Mouse (Mus musculus): ENCODE data around the gene Atp6v0e.

The Atp6v0e gene

GRCm38 (mm10) chr17:26640286-26640740, 22.7 kb upstream of the Atp6v0e start:
- no peak for DNase-seq (ENCODE audit: low spot score in 2 of 2)

GRCm38 (mm10) chr17:26643456-26643855, 19.6 kb upstream of the Atp6v0e start:
- no peak for DNase-seq (ENCODE audit: low spot score in 2 of 2)

GRCm38 (mm10) chr17:26643993-26644392, 19.0 kb upstream of the Atp6v0e start:
- no peak for DNase-seq (ENCODE audit: low spot score in 2 of 2)

GRCm38 (mm10) chr17:26644509-26645410, 18.3 kb upstream of the Atp6v0e start:
- DNase-seq (ENCODE audit: low spot score in 2 of 2): no peak

- no peak for DNase-seq (ENCODE audit: low spot score in 2 of 2)
Observed at GRCm38 (mm10) chr17:26645411-26645854, 17.6 kb upstream of the Atp6v0e start.

- DNase-seq (ENCODE audit: low spot score in 2 of 2): no peak
Observed at GRCm38 (mm10) chr17:26647283-26647682, 15.7 kb upstream of the Atp6v0e start.

- DNase-seq (ENCODE audit: low spot score in 2 of 2): no peak
Observed at GRCm38 (mm10) chr17:26649565-26649964, 13.5 kb upstream of the Atp6v0e start.

- peak in 1 of 2 experiments; percentile 41 for DNase-seq (ENCODE audit: low spot score in 2 of 2)
Observed at GRCm38 (mm10) chr17:26650451-26651363, 12.3 kb upstream of the Atp6v0e start.

- no peak for DNase-seq (ENCODE audit: low spot score in 2 of 2)
Observed at GRCm38 (mm10) chr17:26658854-26659572, 4.0 kb upstream of the Atp6v0e start.

- DNase-seq (ENCODE audit: low spot score in 2 of 2): no peak
Observed at GRCm38 (mm10) chr17:26659573-26659915, 3.5 kb upstream of the Atp6v0e start.

- peak; percentile 82 to 84 for DNase-seq (ENCODE audit: low spot score in 2 of 2)
Observed at GRCm38 (mm10) chr17:26660192-26660912, 2.7 kb upstream of the Atp6v0e start.

GRCm38 (mm10) chr17:26662204-26662603, 827 bp upstream of the Atp6v0e start:
- DNase-seq (ENCODE audit: low spot score in 2 of 2): no peak

- DNase-seq (ENCODE audit: low spot score in 2 of 2): no peak
Observed at GRCm38 (mm10) chr17:26665600-26665999, 2.6 kb downstream of the Atp6v0e start.

GRCm38 (mm10) chr17:26671268-26671667, 8.2 kb downstream of the Atp6v0e start:
- DNase-seq (ENCODE audit: low spot score in 2 of 2): no peak

- no peak for DNase-seq (ENCODE audit: low spot score in 2 of 2)
Observed at GRCm38 (mm10) chr17:26675845-26676244, 12.8 kb downstream of the Atp6v0e start.

- DNase-seq (ENCODE audit: low spot score in 2 of 2): peak; percentile 83 to 87
Observed at GRCm38 (mm10) chr17:26676252-26676615, 13.2 kb downstream of the Atp6v0e start.

GRCm38 (mm10) chr17:26676616-26677376, 13.8 kb downstream of the Atp6v0e start:
- no peak for DNase-seq (ENCODE audit: low spot score in 2 of 2)

- no peak for DNase-seq (ENCODE audit: low spot score in 2 of 2)
Observed at GRCm38 (mm10) chr17:26677711-26678637, 14.9 kb downstream of the Atp6v0e start.

GRCm38 (mm10) chr17:26681276-26681675, 18.2 kb downstream of the Atp6v0e start:
- DNase-seq (ENCODE audit: low spot score in 2 of 2): no peak
